In genomic region chr7:129743955-129744666, GRCm38 (mm10) we compare ENCODE assay signal across 11 mouse cellular contexts.
A peak's percentile ranks its signal among the peaks of the same experiment; 100 is the strongest.
DNase-seq lines count a peak whose midpoint lies in the region; ATAC-seq and TF ChIP-seq lines count a peak whose summit lies in the region.
"Had no signal": no experiment of that assay in that cellular context is flagged by ENCODE, and none has a peak within 500 bp of the region (broad histone marks: within the 10 kb centered on the region; RNA-seq: fewer than 3 reads in every experiment).

No protein-coding gene starts in this region.

- no peak for ATAC-seq in kidney, postnatal 0 days (replicated peaks; ENCODE audit: low FRiP score, low read depth)
- peak; percentile 64; the same call in 1 of the 2 replicates for ATAC-seq in stomach, embryonic 16.5 days (ENCODE audit: insufficient read depth, low FRiP score)

- H3K4me1 ChIP-seq in kidney, postnatal 0 days (replicated peaks; ENCODE audit: insufficient read depth, low read length): no peaks in the 10 kb centered on the region
- no peaks in the 10 kb centered on the region for H3K4me1 ChIP-seq in kidney, adult 2 months (ENCODE audit: control insufficient read depth, insufficient read depth, low read length)
- peaks cover 12% of the 10 kb centered on the region for H3K4me1 ChIP-seq in hindbrain, embryonic 10.5 days (replicated peaks)
- H3K4me1 ChIP-seq in midbrain, embryonic 10.5 days: peaks cover 14% of the 10 kb centered on the region
- peaks cover 9% of the 10 kb centered on the region; the same call in 1 of the 2 replicates for H3K4me1 ChIP-seq in stomach, embryonic 16.5 days (ENCODE audit: control insufficient read depth, insufficient read depth, low read length)

- no peaks in the 10 kb centered on the region for H3K36me3 ChIP-seq in kidney, postnatal 0 days (ENCODE audit: insufficient read depth, low read length)
- no peaks in the 10 kb centered on the region for H3K36me3 ChIP-seq in kidney, adult 2 months (ENCODE audit: control insufficient read depth, insufficient read depth, low read length)
- no peaks in the 10 kb centered on the region for H3K36me3 ChIP-seq in hindbrain, embryonic 10.5 days
- H3K36me3 ChIP-seq in midbrain, embryonic 10.5 days: no peaks in the 10 kb centered on the region
- no peaks in the 10 kb centered on the region for H3K36me3 ChIP-seq in stomach, embryonic 16.5 days (ENCODE audit: control insufficient read depth, insufficient read depth, low read length)

- no peaks in the 10 kb centered on the region for H3K27me3 ChIP-seq in kidney, postnatal 0 days (ENCODE audit: insufficient read depth, low read length)
- H3K27me3 ChIP-seq in kidney, adult 2 months (replicated peaks; ENCODE audit: control insufficient read depth, insufficient read depth, low read length): no peaks in the 10 kb centered on the region
- no peaks in the 10 kb centered on the region for H3K27me3 ChIP-seq in hindbrain, embryonic 10.5 days (ENCODE audit: insufficient read depth, poor library complexity, severe bottlenecking)
- H3K27me3 ChIP-seq in midbrain, embryonic 10.5 days (ENCODE audit: low read depth, poor library complexity, severe bottlenecking): no peaks in the 10 kb centered on the region
- no peaks in the 10 kb centered on the region for H3K27me3 ChIP-seq in stomach, embryonic 16.5 days (ENCODE audit: control insufficient read depth, insufficient read depth, low read length)

- no peaks in the 10 kb centered on the region for H3K9me3 ChIP-seq in kidney, postnatal 0 days (replicated peaks; ENCODE audit: low read length)
- peaks cover 9% of the 10 kb centered on the region for H3K9me3 ChIP-seq in hindbrain, embryonic 10.5 days
- peaks cover 11% of the 10 kb centered on the region; the same call in 1 of the 2 replicates for H3K9me3 ChIP-seq in midbrain, embryonic 10.5 days (replicated peaks)
- H3K9me3 ChIP-seq in stomach, embryonic 16.5 days (replicated peaks; ENCODE audit: control insufficient read depth, low read length): 0 out of 2 replicates have a peak, but pooled peaks cover 3% of the 10 kb centered on the region

- TF ChIP-seq CTCF in kidney, postnatal 0 days (IDR thresholded peaks at IDR 0.05; ENCODE audit: low read depth): no peak
- TF ChIP-seq CTCF in kidney, adult 2 months (conservative IDR thresholded peaks at IDR 0.05; ENCODE audit: insufficient read depth, insufficient read length, low read depth, low read length): no peak

- H3K9ac ChIP-seq in kidney, postnatal 0 days (ENCODE audit: low read depth, low read length): no peak overlapping the region
- peak overlapping the region; percentile 25; the same call in 1 of the 2 replicates for H3K9ac ChIP-seq in stomach, embryonic 16.5 days (ENCODE audit: low read length)

- DNase-seq in kidney, postnatal 0 days (ENCODE audit: low spot score): peak; percentile 65
- no peak for DNase-seq in kidney, adult 2 months
- peak; percentile 29 for DNase-seq in hindbrain, embryonic 10.5 days (ENCODE audit: low spot score)
- DNase-seq in midbrain, embryonic 10.5 days (ENCODE audit: low spot score): no peak
- no peak for DNase-seq in adipocyte (ENCODE audit: low spot score)
- DNase-seq in B cell, adult 2 months: no peak
- no peak for DNase-seq in spleen, postnatal 10 days (ENCODE audit: low spot score in 2 of 2)
- DNase-seq: cerebellum, postnatal 36 days; heart, adult 18-20 months; right cerebral cortex, postnatal 4 days had no signal

- no peak overlapping the region for H3K4me3 ChIP-seq in kidney, postnatal 0 days (replicated peaks; ENCODE audit: low read depth, low read length)
- no peak overlapping the region for H3K4me3 ChIP-seq in kidney, adult 2 months (ENCODE audit: insufficient read depth, low read depth, low read length)
- H3K4me3 ChIP-seq in hindbrain, embryonic 10.5 days: no peak overlapping the region
- H3K4me3 ChIP-seq in midbrain, embryonic 10.5 days: no peak overlapping the region
- H3K4me3 ChIP-seq in stomach, embryonic 16.5 days (replicated peaks; ENCODE audit: low read length): no peak overlapping the region

- H3K4me2 ChIP-seq in kidney, postnatal 0 days (ENCODE audit: low read length): no peak overlapping the region
- no peak overlapping the region for H3K4me2 ChIP-seq in stomach, embryonic 16.5 days (ENCODE audit: low read depth, low read length)

- 33% methylated on average over 16 of the region's 16 CpGs for WGBS in kidney, postnatal 0 days
- whole genome bisulfite sequencing in kidney, adult 2 months: 54% methylated on average over 16 of the region's 16 CpGs
- 46% methylated on average over 16 of the region's 16 CpGs for WGBS in hindbrain, embryonic 10.5 days
- 51% methylated on average over 16 of the region's 16 CpGs for WGBS in midbrain, embryonic 10.5 days
- 35% methylated on average over 16 of the region's 16 CpGs for WGBS in stomach, embryonic 16.5 days

- no peak overlapping the region for H3K27ac ChIP-seq in kidney, postnatal 0 days
- H3K27ac ChIP-seq in kidney, adult 2 months (ENCODE audit: insufficient read depth, low read depth, low read length): no peak overlapping the region
- peak overlapping the region; percentile 75 for H3K27ac ChIP-seq in hindbrain, embryonic 10.5 days
- peak overlapping the region; percentile 76 for H3K27ac ChIP-seq in midbrain, embryonic 10.5 days (replicated peaks)
- peak overlapping the region; percentile 62 for H3K27ac ChIP-seq in stomach, embryonic 16.5 days (ENCODE audit: low read length)

- no peak for TF ChIP-seq POLR2A in kidney, adult 2 months (IDR thresholded peaks at IDR 0.05; ENCODE audit: low read depth, low read length)

Comparison
In these comparisons a context has a peak if more than half of its experiments do, and no peak if none do; other contexts are left out.
1. DNase-seq: peak in kidney, postnatal 0 days (single experiment) and hindbrain, embryonic 10.5 days (single experiment); none in kidney, adult 2 months (single experiment), midbrain, embryonic 10.5 days (single experiment), adipocyte (single experiment), B cell, adult 2 months (0 of 2) and spleen, postnatal 10 days (0 of 2).
2. H3K27ac ChIP-seq: peak in hindbrain, embryonic 10.5 days (single experiment), midbrain, embryonic 10.5 days (single experiment) and stomach, embryonic 16.5 days (single experiment); none in kidney, postnatal 0 days (single experiment) and kidney, adult 2 months (single experiment).